Mouse (Mus musculus) G1E (cell line): ENCODE measurements around the gene Pld3. TPM values are rescaled to one million over a fixed set of nuclear protein-coding genes. Genes with fewer than 3 reads are reported as not detected.

Experiments
- ATAC-seq: 2 replicates; pipeline ENCODE4 v1.8.0; 2016; ENCODE audit warnings: mild to moderate bottlenecking; ENCODE audit not compliant: insufficient number of reproducible peaks, poor library complexity, low FRiP score, severe bottlenecking; ENCODE audit errors: extremely low read depth
- DNase-seq: peaks from one replicate; pipeline ENCODE4 v3.0.0; 2012; ENCODE audit warnings: low spot score
- H3K27me3 ChIP-seq: 2 replicates; pipeline ENCODE4 v1.6.1; 2012; ENCODE audit warnings: mild to moderate bottlenecking, low read length, inconsistent platforms; ENCODE audit not compliant: insufficient read depth
- H3K36me3 ChIP-seq: replicated peaks from 2 replicates; pipeline ENCODE3; 2012; ENCODE audit warnings: mild to moderate bottlenecking, inconsistent platforms
- H3K4me1 ChIP-seq: 2 replicates; pipeline ENCODE4 v1.6.1; 2012; ENCODE audit warnings: low read depth, low read length, inconsistent platforms, mixed read lengths; ENCODE audit not compliant: insufficient read depth
- H3K4me3 ChIP-seq: 2 replicates; pipeline ENCODE4 v1.5.1; 2012; ENCODE audit warnings: low read depth, mild to moderate bottlenecking, inconsistent platforms, low read length, moderate library complexity, mixed read lengths
- H3K9me3 ChIP-seq: replicated peaks from 2 replicates; pipeline ENCODE4 v1.6.1; 2012; ENCODE audit warnings: inconsistent platforms
- CTCF ChIP-seq: IDR thresholded peaks from 2 replicates; pipeline ENCODE4 v1.5.1; 2012; ENCODE audit warnings: low read depth, low read length, inconsistent platforms, mixed read lengths
- GATA1 ChIP-seq: IDR thresholded peaks from 2 replicates; pipeline ENCODE4 v1.6.1; 2012; ENCODE audit warnings: borderline replicate concordance, low read length, inconsistent platforms, mixed read lengths
- GATA2 ChIP-seq: IDR thresholded peaks from 2 replicates; pipeline ENCODE4 v1.6.1; 2012; ENCODE audit warnings: low read depth, low read length, inconsistent platforms, borderline replicate concordance
- POLR2AphosphoS5 ChIP-seq: IDR thresholded peaks from 2 replicates; pipeline ENCODE4 v1.6.1; 2012; ENCODE audit warnings: low read depth, low read length, inconsistent platforms; ENCODE audit not compliant: insufficient replicate concordance
- TAL1 ChIP-seq: conservative IDR thresholded peaks from 2 replicates; pipeline ENCODE4 v1.6.1; 2012; ENCODE audit warnings: low read depth, low read length, inconsistent platforms, mixed read lengths
- polyA plus RNA-seq: library from polyadenylated mRNA; stranded (reverse); fragments of >175 nt; gene quantifications from 2 replicates; pipeline ENCODE4 v1.2.3, GENCODE M21; 2012
- total RNA-seq, 2 experiments: library from RNA; stranded (forward) in 1 of 2; stranded (reverse) in 1 of 2; fragments of 200-1000 nt in 1 of 2; fragments of >200 nt in 1 of 2; fragmentation: Nextera tagmentation in 1 of 2; gene quantifications; 2 replicates each; pipeline ENCODE4 v1.2.3; 2014 to 2017

The Pld3 gene
- total and polyA plus RNA-seq, 3 experiments, result 7.2 to 23.1 (median 10.5) TPM

DNA sequence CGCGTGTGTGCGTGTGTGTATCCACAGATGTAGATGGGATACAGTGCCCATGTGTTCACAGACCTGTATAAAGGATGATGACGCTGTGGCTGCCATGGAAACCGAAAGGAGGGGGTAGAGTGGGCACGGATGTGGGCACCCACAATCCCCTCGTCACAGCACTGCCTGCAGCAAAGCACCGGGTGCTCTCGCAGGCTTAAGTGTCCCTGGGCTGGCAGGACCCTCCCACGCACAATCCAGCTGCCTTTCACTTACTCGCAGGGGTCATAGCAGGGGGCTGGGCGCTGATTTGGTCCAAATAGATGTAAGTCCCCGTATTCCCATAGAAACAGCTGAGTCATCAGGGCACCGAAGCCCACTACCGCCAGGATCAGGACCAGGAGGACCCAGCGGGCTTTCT, 11.6 kb downstream of the Pld3 start:
- no peak for DNase-seq
- no peak for TF ChIP-seq POLR2AphosphoS5
- H3K4me1 ChIP-seq, result peaks cover 39% of the 10 kb centered on the region

DNA sequence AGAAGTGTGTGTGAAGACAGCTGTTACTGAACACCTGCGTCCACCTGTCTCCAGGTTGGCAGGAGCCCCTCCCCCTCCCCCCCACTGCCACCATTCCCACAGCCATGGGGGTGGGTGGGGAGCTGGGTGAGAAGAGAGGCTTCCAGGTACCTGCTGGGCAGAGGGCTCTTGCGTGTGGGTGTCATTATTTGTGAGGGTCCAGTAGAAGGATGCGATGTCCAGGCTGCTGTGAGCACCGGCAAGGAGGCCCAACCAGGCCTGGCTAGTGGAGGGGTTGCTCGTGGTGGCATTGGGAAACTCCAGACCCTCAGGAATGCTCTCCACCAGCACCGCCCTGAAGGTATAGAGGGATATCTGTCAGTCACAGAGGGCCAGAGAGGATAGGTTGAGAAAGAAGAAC, 12.1 kb downstream of the Pld3 start:
- Histone ChIP-seq H3K27me3 (peaks cover 3% of the 10 kb centered on the region; the same call in 1 of the 2 replicates), H3K4me3 (no peak overlapping the region), H3K4me1 (peaks cover 40% of the 10 kb centered on the region), H3K36me3 (peaks cover 19% of the 10 kb centered on the region), H3K9me3 (no peaks in the 10 kb centered on the region)
- TF ChIP-seq GATA1 (no peak), GATA2 (no peak), POLR2AphosphoS5 (no peak), CTCF (no peak), TAL1 (no peak)
- ATAC-seq, result no peak
- no peak for DNase-seq

More for the DNA sequence above, 11.6 kb downstream of the Pld3 start:
- no peaks in the 10 kb centered on the region for H3K9me3 ChIP-seq
- H3K27me3 ChIP-seq, result peaks cover 3% of the 10 kb centered on the region; the same call in 1 of the 2 replicates
- peaks cover 15% of the 10 kb centered on the region for H3K36me3 ChIP-seq
- H3K4me3 ChIP-seq, result no peak overlapping the region
- ATAC-seq, result no peak

DNA sequence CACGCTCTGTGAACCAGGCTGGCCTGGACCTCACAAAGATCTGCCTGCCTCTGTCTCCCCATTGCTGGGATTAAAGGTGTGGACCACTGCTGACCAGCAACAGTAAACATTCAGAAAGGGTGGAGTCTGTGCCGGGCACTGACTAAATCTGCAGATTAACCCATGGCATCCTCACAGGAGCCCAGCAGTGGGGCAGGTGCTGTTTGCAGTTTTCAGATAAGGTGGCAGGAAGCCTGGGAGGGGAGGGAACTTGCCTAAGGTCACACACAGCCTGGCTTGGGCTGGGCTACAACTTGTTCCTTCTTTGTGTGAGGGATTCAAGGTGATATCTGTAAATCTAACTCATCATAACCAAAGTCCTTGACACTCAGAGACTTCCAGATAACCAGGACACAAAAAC, 12.5 kb downstream of the Pld3 start:
- ATAC-seq, result no peak
- Histone ChIP-seq H3K9me3 (no peaks in the 10 kb centered on the region), H3K4me3 (no peak overlapping the region), H3K27me3 (peaks cover 3% of the 10 kb centered on the region; the same call in 1 of the 2 replicates), H3K4me1 (peaks cover 44% of the 10 kb centered on the region), H3K36me3 (peaks cover 21% of the 10 kb centered on the region)
- TF ChIP-seq POLR2AphosphoS5 (no peak), GATA2 (no peak), CTCF (no peak), GATA1 (no peak), TAL1 (no peak)
- DNase-seq, result no peak

DNA sequence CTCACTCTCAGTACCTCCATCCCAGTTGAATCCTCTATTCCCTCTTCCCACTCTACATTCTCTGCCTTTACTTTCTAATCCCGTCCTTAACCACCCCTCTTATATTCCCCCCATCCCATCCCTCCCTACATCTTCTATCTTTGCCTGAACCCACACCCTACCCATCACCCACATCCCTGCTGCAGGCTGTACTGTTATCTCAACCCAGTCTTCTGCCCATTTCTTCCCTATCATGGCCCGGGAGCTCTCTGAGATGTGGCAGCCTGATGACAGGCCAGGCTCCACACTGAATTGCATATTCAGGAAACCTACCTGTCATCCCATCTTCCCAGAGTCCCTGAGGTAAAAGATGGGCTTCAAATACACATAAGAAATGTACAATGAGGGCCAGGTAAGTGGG, 14.2 kb downstream of the Pld3 start:
- ATAC-seq (no peak), DNase-seq (no peak)
- H3K9me3 ChIP-seq, result no peaks in the 10 kb centered on the region
- peaks cover 3% of the 10 kb centered on the region; the same call in 1 of the 2 replicates for H3K27me3 ChIP-seq
- peaks cover 25% of the 10 kb centered on the region for H3K36me3 ChIP-seq
- no peak overlapping the region for H3K4me3 ChIP-seq
- peaks cover 49% of the 10 kb centered on the region for H3K4me1 ChIP-seq
- TF ChIP-seq POLR2AphosphoS5 (no peak), CTCF (no peak), TAL1 (no peak), GATA2 (no peak), GATA1 (no peak)

DNA sequence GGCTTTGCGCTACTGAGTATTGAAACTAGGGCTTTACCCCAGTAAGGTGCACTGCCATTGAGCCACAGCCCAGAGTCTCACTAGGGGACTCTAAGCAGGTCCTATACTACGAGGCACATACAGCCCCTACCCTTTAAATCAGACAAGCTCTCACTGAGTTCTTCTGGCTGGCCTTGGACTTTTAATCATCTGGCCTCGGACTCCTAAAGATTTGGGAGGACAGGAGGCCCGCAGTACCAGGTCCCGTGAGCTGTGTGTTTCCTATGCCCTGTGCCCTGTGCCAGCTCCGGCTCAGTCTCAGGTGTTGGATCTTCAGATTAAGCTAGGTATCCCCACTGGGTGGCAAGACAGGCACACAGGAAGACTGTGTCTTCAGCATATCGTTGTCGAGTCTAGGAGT, 15.0 kb downstream of the Pld3 start:
- TF ChIP-seq GATA1 (no peak), POLR2AphosphoS5 (no peak)
- peaks cover 43% of the 10 kb centered on the region for H3K4me1 ChIP-seq
- DNase-seq (no peak), ATAC-seq (no peak)
- peaks cover 29% of the 10 kb centered on the region for H3K36me3 ChIP-seq
- H3K9me3 ChIP-seq, result no peaks in the 10 kb centered on the region
- H3K4me3 ChIP-seq, result no peak overlapping the region
- peaks cover 3% of the 10 kb centered on the region; the same call in 1 of the 2 replicates for H3K27me3 ChIP-seq

DNA sequence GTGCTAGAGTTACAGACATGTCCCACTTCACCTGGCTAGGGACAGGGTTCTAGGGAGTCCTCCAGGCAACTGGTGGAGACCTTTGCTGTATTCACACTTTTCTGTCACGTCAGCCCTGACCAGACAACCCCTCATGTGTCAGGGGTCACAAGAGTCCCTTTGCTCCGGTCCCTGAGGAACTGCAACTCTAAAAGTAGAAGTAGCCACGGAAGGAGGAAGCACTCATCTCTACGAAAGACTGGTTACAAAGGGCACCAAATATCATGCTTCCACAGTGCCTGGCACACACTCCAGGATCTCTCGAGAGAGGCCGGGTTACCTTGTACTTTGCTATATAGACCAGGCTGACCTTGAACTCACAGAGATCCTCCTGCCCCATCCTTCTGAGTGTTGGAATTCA, 16.4 kb downstream of the Pld3 start:
- Histone ChIP-seq H3K9me3 (no peaks in the 10 kb centered on the region), H3K27me3 (peaks cover 3% of the 10 kb centered on the region; the same call in 1 of the 2 replicates), H3K36me3 (peaks cover 40% of the 10 kb centered on the region), H3K4me3 (no peak overlapping the region), H3K4me1 (peaks cover 29% of the 10 kb centered on the region)
- TF ChIP-seq GATA2, result no peak
- TF ChIP-seq POLR2AphosphoS5, result no peak
- TF ChIP-seq TAL1, result no peak
- no peak for TF ChIP-seq CTCF
- TF ChIP-seq GATA1, result no peak
- DNase-seq, result no peak
- no peak for ATAC-seq

DNA sequence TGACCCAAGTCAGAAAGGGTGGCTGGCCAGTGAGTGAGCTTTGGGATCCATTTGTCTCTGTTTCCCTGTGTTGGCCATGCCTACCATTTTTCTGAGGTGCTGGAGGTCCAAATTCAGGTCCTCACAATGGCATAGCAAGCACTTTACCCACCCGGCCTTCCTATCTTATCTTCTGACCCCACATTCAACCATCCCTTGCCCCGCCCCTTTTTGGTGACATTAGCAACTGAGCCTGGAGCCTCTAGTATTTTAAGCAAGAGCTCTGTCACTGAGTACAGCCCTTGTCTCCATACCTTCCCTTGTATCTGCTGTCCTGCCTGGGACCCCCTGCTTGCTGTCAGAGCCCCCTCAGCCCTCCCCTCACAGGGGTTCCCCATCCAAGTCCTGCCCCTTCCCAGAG, 17.6 kb downstream of the Pld3 start:
- DNase-seq (no peak), ATAC-seq (no peak)
- Histone ChIP-seq H3K9me3 (no peaks in the 10 kb centered on the region), H3K4me1 (peaks cover 17% of the 10 kb centered on the region), H3K27me3 (peaks cover 3% of the 10 kb centered on the region; the same call in 1 of the 2 replicates), H3K4me3 (no peak overlapping the region; the same call in 1 of the 2 replicates), H3K36me3 (peaks cover 34% of the 10 kb centered on the region)
- TF ChIP-seq POLR2AphosphoS5 (no peak), GATA2 (no peak), CTCF (no peak), GATA1 (no peak), TAL1 (no peak)
